ENCODE assay signal across 24 mouse cellular contexts in the genomic region with DNA sequence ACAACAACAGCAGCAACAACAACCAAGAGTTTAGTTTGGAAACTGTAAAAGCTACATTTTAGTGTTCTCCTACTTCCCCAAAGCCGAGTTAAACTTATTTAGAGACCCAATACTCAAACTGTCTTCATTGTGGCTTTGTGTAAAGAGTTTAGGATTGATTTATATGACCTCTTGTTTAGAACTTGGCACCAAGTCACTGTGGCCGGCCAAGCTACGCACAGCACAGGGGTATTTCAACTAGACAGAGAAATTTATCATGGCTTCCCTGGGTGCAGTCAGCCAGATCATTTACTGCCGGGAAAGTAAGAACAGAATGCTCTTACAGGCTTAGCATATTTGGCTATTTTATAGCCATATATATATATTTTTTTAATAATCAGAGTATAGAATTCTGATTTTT. TPM values are rescaled to one million over a fixed set of nuclear protein-coding genes. Genes with fewer than 3 reads are reported as not detected.
DNase-seq lines count a peak whose midpoint lies in the region; ATAC-seq and TF ChIP-seq lines count a peak whose summit lies in the region.
"Had no signal": no experiment of that assay in that cellular context is flagged by ENCODE, and none has a peak within 500 bp of the region (broad histone marks: within the 10 kb centered on the region; RNA-seq: fewer than 3 reads in every experiment).

No protein-coding gene starts in this region.

- no peak for TF ChIP-seq CTCF in lung, embryonic 14.5 days (IDR thresholded peaks at IDR 0.05; ENCODE audit: low read depth)
- TF ChIP-seq CTCF in Patski (IDR thresholded peaks at IDR 0.05) = no peak

- H3K27ac ChIP-seq in kidney, embryonic 16.5 days (ENCODE audit: low read length) = no peak overlapping the region
- no peak overlapping the region for H3K27ac ChIP-seq in lung, embryonic 14.5 days (ENCODE audit: low read depth)
- H3K27ac ChIP-seq: embryonic facial prominence, embryonic 13.5 days; heart, adult 2 months; heart, embryonic 15.5 days; hindbrain, embryonic 10.5 days had no signal

- 10% methylated on average over 4 of the region's 4 CpGs for WGBS in kidney, embryonic 16.5 days
- 39% methylated on average over 4 of the region's 4 CpGs for WGBS in lung, embryonic 14.5 days

- peak; percentile 42; the same call in 1 of the 2 replicates for ATAC-seq in kidney, embryonic 16.5 days (ENCODE audit: low FRiP score, low TSS enrichment)
- no peak for ATAC-seq in lung, embryonic 14.5 days (ENCODE audit: insufficient read depth)
- peak; percentile 65 for ATAC-seq in Patski
- ATAC-seq: CD4-positive, CD25-positive, alpha-beta regulatory T cell, adult 4 months; forebrain, embryonic 16.5 days had no signal

- H3K36me3 ChIP-seq in kidney, embryonic 16.5 days (ENCODE audit: insufficient read depth, low read length) = no peaks in the 10 kb centered on the region
- no peaks in the 10 kb centered on the region for H3K36me3 ChIP-seq in lung, embryonic 14.5 days (ENCODE audit: insufficient read depth)
- H3K36me3 ChIP-seq: embryonic facial prominence, embryonic 13.5 days; forebrain, embryonic 12.5 days; G1E; heart, embryonic 15.5 days; hindbrain, embryonic 10.5 days had no signal

- H3K9me3 ChIP-seq in kidney, embryonic 16.5 days (ENCODE audit: low read length) = no peaks in the 10 kb centered on the region
- H3K9me3 ChIP-seq in lung, embryonic 14.5 days (ENCODE audit: low read depth, low read length) = no peaks in the 10 kb centered on the region
- H3K9me3 ChIP-seq: embryonic facial prominence, embryonic 13.5 days; forebrain, embryonic 12.5 days; heart, embryonic 15.5 days; hindbrain, embryonic 10.5 days had no signal

- DNase-seq in embryo, embryonic 11.5 days (ENCODE audit: low read depth, low spot score) = peak; percentile 9
- DNase-seq in embryo, embryonic 11 days = no peak
- DNase-seq in kidney, adult 11 months = no peak
- DNase-seq in lung, embryonic 14.5 days = peak; percentile 27
- no peak for DNase-seq in lung, postnatal 4 days
- DNase-seq in Patski (ENCODE audit: low read depth, low spot score) = peak; percentile 72
- DNase-seq in frontal cortex, postnatal 36 days (ENCODE audit: low spot score in 2 of 2) = no peak
- DNase-seq: adrenal gland, postnatal 10 days; B cell, adult 2 months; cerebellum, adult 11 months; cerebellum, adult 8-10 months; cerebellum, postnatal 14 days; gastrocnemius, postnatal 14 days; heart, adult 2 months; heart, postnatal 14 days had no signal

- no peak overlapping the region for H3K4me3 ChIP-seq in kidney, embryonic 16.5 days (ENCODE audit: low read length)
- no peak overlapping the region for H3K4me3 ChIP-seq in lung, embryonic 14.5 days (ENCODE audit: low read depth, low read length)
- H3K4me3 ChIP-seq: embryonic facial prominence, embryonic 13.5 days; forebrain, embryonic 12.5 days; heart, adult 2 months; heart, embryonic 15.5 days; hindbrain, embryonic 10.5 days had no signal

- H3K9ac ChIP-seq in kidney, embryonic 16.5 days (replicated peaks; ENCODE audit: low read length) = no peak overlapping the region
- no peak overlapping the region for H3K9ac ChIP-seq in lung, embryonic 14.5 days
- H3K9ac ChIP-seq: embryonic facial prominence, embryonic 13.5 days; forebrain, embryonic 12.5 days; heart, embryonic 15.5 days had no signal

- in situ Hi-C loops in Patski (cut with MboI; ENCODE audit: low pct_unique_long_range_greater_than_20kb) = no loop called here

- H3K4me1 ChIP-seq in kidney, embryonic 16.5 days (ENCODE audit: insufficient read depth, low read length) = peaks cover 4% of the 10 kb centered on the region; the same call in 1 of the 2 replicates
- no peaks in the 10 kb centered on the region for H3K4me1 ChIP-seq in lung, embryonic 14.5 days (ENCODE audit: insufficient read depth)
- H3K4me1 ChIP-seq: embryonic facial prominence, embryonic 13.5 days; heart, embryonic 15.5 days had no signal

- no peak overlapping the region for H3K4me2 ChIP-seq in kidney, embryonic 16.5 days (replicated peaks; ENCODE audit: low read depth, low read length)
- no peak overlapping the region for H3K4me2 ChIP-seq in lung, embryonic 14.5 days
- H3K4me2 ChIP-seq: embryonic facial prominence, embryonic 13.5 days; forebrain, embryonic 12.5 days; heart, embryonic 11.5 days; heart, embryonic 15.5 days had no signal

- CTCF ChIA-PET in Patski (lab: Charles Lee) = interaction anchor here (1.3 to 1.5 kb wide), 3 partner anchors 17 to 139 kb away, joined by 3 to 5 read pairs (median 5); a partner anchor contains a TSS

- no peaks in the 10 kb centered on the region for H3K27me3 ChIP-seq in kidney, embryonic 16.5 days (ENCODE audit: insufficient read depth, low read length)
- H3K27me3 ChIP-seq in lung, embryonic 14.5 days (ENCODE audit: insufficient read depth, low read length) = no peaks in the 10 kb centered on the region
- H3K27me3 ChIP-seq in Patski = no peaks in the 10 kb centered on the region
- H3K27me3 ChIP-seq: embryonic facial prominence, embryonic 13.5 days; forebrain, embryonic 12.5 days; heart, embryonic 15.5 days had no signal

- POLR2A ChIA-PET in Patski (lab: Charles Lee) = interaction anchor here (1.9 kb wide), 1 partner anchor 42 kb away, joined by 5 read pairs; no protein-coding TSS in a partner anchor

RNA-seq across cellular contexts. Expression of a gene that starts 49.8 kb away (rescaled TPM):
- 25.6 and 30.0 TPM in 2 replicates for polyA plus RNA-seq in kidney, embryonic 16.5 days (2015; fragmentation: Nextera tagmentation; extraction: Ambion mirVana)
- 9.1 and 11.3 TPM in 2 replicates for polyA plus RNA-seq in lung, embryonic 14.5 days (2014; fragmentation: Nextera tagmentation; extraction: Ambion mirVana)
- 16.7 TPM for polyA plus RNA-seq in Patski (2021)
- polyA plus RNA-seq: G1E had no signal

Comparison
In these comparisons a context has a peak if more than half of its experiments do, and no peak if none do; other contexts are left out.
1. DNase-seq: peak in embryo, embryonic 11.5 days (single experiment), lung, embryonic 14.5 days (single experiment) and Patski (single experiment); none in embryo, embryonic 11 days (single experiment), kidney, adult 11 months (single experiment), lung, postnatal 4 days (0 of 2) and frontal cortex, postnatal 36 days (0 of 2).